Mouse (Mus musculus) stomach, postnatal 0 days (tissue): ENCODE data around the gene Sez6l. TPM values are rescaled to one million over a fixed set of nuclear protein-coding genes. Genes with fewer than 3 reads are reported as not detected.

ENCODE experiments used
- ATAC-seq: fragments of 200-750 bp; cut with Nextera tagmentation; 2 replicates; pipeline ENCODE4 v1.8.0; 2017; ENCODE audit not compliant: low FRiP score, low TSS enrichment
- DNase-seq: peaks from one replicate; pipeline ENCODE4 v3.0.0-alpha.2; 2016; ENCODE audit warnings: low spot score
- H3K27ac ChIP-seq: fragments of 300-500 bp; sonication (generic); replicated peaks from 2 replicates; pipeline ENCODE4 v1.5.1; 2014; ENCODE audit warnings: mild to moderate bottlenecking, control low read depth
- H3K27me3 ChIP-seq: fragments of 300-500 bp; sonication (generic); 2 replicates; pipeline ENCODE4 v1.6.1; 2014; ENCODE audit warnings: low read length; ENCODE audit not compliant: control insufficient read depth, insufficient read depth
- H3K36me3 ChIP-seq: fragments of 300-500 bp; sonication (generic); 2 replicates; pipeline ENCODE4 v1.6.1; 2014; ENCODE audit warnings: low read length, mixed read lengths; ENCODE audit not compliant: control insufficient read depth, insufficient read depth
- H3K4me1 ChIP-seq: fragments of 300-500 bp; sonication (generic); replicated peaks from 2 replicates; pipeline ENCODE4 v1.6.1; 2014; ENCODE audit warnings: antibody characterized with exemption; ENCODE audit not compliant: control insufficient read depth, insufficient read depth
- H3K4me2 ChIP-seq: fragments of 300-500 bp; sonication (generic); replicated peaks from 2 replicates; pipeline ENCODE4 v1.6.1; 2014; ENCODE audit warnings: low read depth, mild to moderate bottlenecking, control low read depth, moderate library complexity
- H3K4me3 ChIP-seq: fragments of 300-500 bp; sonication (generic); 2 replicates; pipeline ENCODE4 v1.5.1; 2014; ENCODE audit warnings: low read depth, low read length, control low read depth
- H3K9ac ChIP-seq: fragments of 300-500 bp; sonication (generic); 2 replicates; pipeline ENCODE4 v1.6.1; 2014; ENCODE audit warnings: mild to moderate bottlenecking, low read length, control low read depth, mixed read lengths
- H3K9me3 ChIP-seq: fragments of 300-500 bp; sonication (generic); 2 replicates; pipeline ENCODE4 v1.6.1; 2016; ENCODE audit warnings: low read length; ENCODE audit not compliant: control insufficient read depth
- CTCF ChIP-seq: IDR thresholded peaks from 2 replicates; pipeline ENCODE4 v1.5.1; 2016; ENCODE audit warnings: antibody characterized with exemption, low read depth, mild to moderate bottlenecking, moderate library complexity
- EP300 ChIP-seq: optimal IDR thresholded peaks from 2 replicates; pipeline ENCODE3; 2016; ENCODE audit warnings: antibody characterized with exemption
- WGBS: fragments of 180-500 bp; shearing (Covaris S2); extraction: QIAGEN DNeasy Blood & Tissue Kit; methylation state at CpG from one replicate; pipeline ENCODE4 v1.1.7; 2014; 5-methylcytosine and 5-hydroxymethylcytosine counted together
- polyA plus RNA-seq: library from polyadenylated mRNA; unstranded; fragments of >200 nt; fragmentation: Nextera tagmentation; extraction: Ambion mirVana; gene quantifications from 2 replicates; pipeline ENCODE4 v1.2.1, GENCODE M21; 2015

Gene Sez6l
- polyA plus RNA-seq, 1 experiment from 2014 or later = 0.42 TPM

DNA sequence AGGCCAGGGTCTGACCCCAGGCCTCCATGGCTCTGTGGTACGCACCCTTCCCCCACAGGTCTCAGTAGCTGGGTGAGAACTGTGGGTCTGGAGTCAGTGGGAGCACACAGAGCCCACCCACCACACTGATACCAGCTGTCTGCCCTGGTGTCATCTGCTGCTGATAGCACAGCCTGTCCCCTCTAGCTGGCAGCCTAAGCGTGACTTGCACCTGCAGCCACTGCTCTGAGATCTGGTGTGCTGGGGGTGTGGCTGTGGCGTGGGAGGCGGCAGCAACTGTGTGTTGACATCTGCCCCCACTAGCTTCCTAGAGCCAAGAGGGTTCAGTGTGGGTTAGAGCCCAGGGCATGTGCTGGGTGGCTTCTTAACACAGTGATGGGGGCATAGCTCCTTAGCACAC, 200.9 kb downstream of the Sez6l start:
- no peak overlapping the region for H3K9ac ChIP-seq
- ATAC-seq = no peak
- no peaks in the 10 kb centered on the region for H3K27me3 ChIP-seq
- no peak overlapping the region for H3K4me2 ChIP-seq
- peaks cover 10% of the 10 kb centered on the region; the same call in 1 of the 2 replicates for H3K36me3 ChIP-seq
- no peaks in the 10 kb centered on the region for H3K9me3 ChIP-seq
- 87% methylated on average over 4 of the region's 4 CpGs for WGBS
- TF ChIP-seq EP300 (no peak), CTCF (no peak)
- H3K27ac ChIP-seq = no peak overlapping the region
- no peak for DNase-seq
- no peak overlapping the region for H3K4me3 ChIP-seq
- no peaks in the 10 kb centered on the region for H3K4me1 ChIP-seq

DNA sequence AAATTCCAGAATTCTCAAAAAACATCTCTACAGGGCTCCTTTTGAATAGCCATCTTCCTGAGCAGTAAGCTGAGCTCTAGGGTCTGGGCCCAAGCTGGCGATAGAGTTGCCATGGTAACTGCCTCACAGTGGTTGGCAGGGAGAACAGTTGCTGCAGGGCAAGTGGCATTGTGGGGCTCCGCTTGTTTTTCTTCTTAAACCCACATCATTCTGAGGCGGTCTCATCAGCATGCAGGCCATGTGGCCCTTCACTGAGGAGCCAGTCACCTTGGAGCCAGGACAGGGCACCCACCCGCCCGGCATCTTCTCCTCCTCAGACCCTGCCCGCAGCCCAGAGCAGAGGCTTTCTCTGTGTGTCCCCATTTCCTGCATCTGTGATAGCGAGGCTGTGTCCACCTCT, 205.1 kb downstream of the Sez6l start:
- DNase-seq = no peak
- WGBS = 77% methylated on average over 7 of the region's 7 CpGs
- no peak for ATAC-seq

GRCm38 (mm10) chr5:112370236-112370813, 206.7 kb downstream of the Sez6l start:
- Histone ChIP-seq H3K27me3 (no peaks in the 10 kb centered on the region), H3K4me2 (no peak overlapping the region), H3K4me1 (no peaks in the 10 kb centered on the region), H3K9me3 (no peaks in the 10 kb centered on the region), H3K4me3 (no peak overlapping the region), H3K36me3 (peaks cover 27% of the 10 kb centered on the region), H3K27ac (no peak overlapping the region), H3K9ac (no peak overlapping the region)
- ATAC-seq (peak; percentile 8; the same call in 1 of the 2 replicates), DNase-seq (no peak)
- WGBS = 88% methylated on average over 12 of the region's 12 CpGs
- no peak for TF ChIP-seq EP300
- TF ChIP-seq CTCF = no peak

More for the DNA sequence above, 205.1 kb downstream of the Sez6l start:
- H3K4me2 ChIP-seq = no peak overlapping the region
- H3K4me3 ChIP-seq = no peak overlapping the region
- no peaks in the 10 kb centered on the region for H3K4me1 ChIP-seq
- no peaks in the 10 kb centered on the region for H3K9me3 ChIP-seq
- no peak overlapping the region for H3K27ac ChIP-seq
- H3K36me3 ChIP-seq = peaks cover 20% of the 10 kb centered on the region
- H3K27me3 ChIP-seq = no peaks in the 10 kb centered on the region
- TF ChIP-seq EP300 (no peak), CTCF (no peak)
- no peak overlapping the region for H3K9ac ChIP-seq

- WGBS = 91% methylated on average over 13 of the region's 13 CpGs
- no peak for ATAC-seq
- no peak for TF ChIP-seq EP300
- no peak for TF ChIP-seq CTCF
Observed at GRCm38 (mm10) chr5:112369326-112369725, 207.7 kb downstream of the Sez6l start.

More at GRCm38 (mm10) chr5:112369326-112369725, 207.7 kb downstream of the Sez6l start:
- Histone ChIP-seq H3K4me1 (no peaks in the 10 kb centered on the region), H3K4me2 (no peak overlapping the region), H3K4me3 (no peak overlapping the region), H3K27ac (no peak overlapping the region), H3K27me3 (no peaks in the 10 kb centered on the region), H3K36me3 (peaks cover 31% of the 10 kb centered on the region), H3K9me3 (no peaks in the 10 kb centered on the region), H3K9ac (no peak overlapping the region)
- no peak for DNase-seq

Other genes starting within 250 kb of the Sez6l start
- gene Srrd, start 234.1 kb downstream of the Sez6l start, polyA plus RNA-seq = 19.3 and 20.9 TPM in 2 replicates
- gene Hps4, start 234.1 kb downstream of the Sez6l start, polyA plus RNA-seq = 15.2 and 15.3 TPM in 2 replicates
- gene Gm6583, start 221.2 kb downstream of the Sez6l start, polyA plus RNA-seq = 0.08 and 0.13 TPM in 2 replicates
- 4.4 and 4.6 TPM in 2 replicates for gene Asphd2, start 182.3 kb downstream of the Sez6l start, polyA plus RNA-seq
- gene Gm6588, start 127.8 kb downstream of the Sez6l start, polyA plus RNA-seq = 0.05 TPM in 1 of 2 replicates, not detected in the other